ENCODE assay signal across 13 mouse cellular contexts in genomic region chr4:107856958-107857686, GRCm38 (mm10). TPM values are rescaled to one million over a fixed set of nuclear protein-coding genes. Genes with fewer than 3 reads are reported as not detected.
DNase-seq lines count a peak whose midpoint lies in the region; ATAC-seq and TF ChIP-seq lines count a peak whose summit lies in the region.
"Had no signal": no experiment of that assay in that cellular context is flagged by ENCODE, and none has a peak within 500 bp of the region (broad histone marks: within the 10 kb centered on the region; RNA-seq: fewer than 3 reads in every experiment).

No protein-coding gene starts in this region.

- H3K27me3 ChIP-seq in forebrain, postnatal 0 days (ENCODE audit: insufficient read depth, low read length) = no peaks in the 10 kb centered on the region
- H3K27me3 ChIP-seq in liver, postnatal 0 days (ENCODE audit: insufficient read depth, low read length) = no peaks in the 10 kb centered on the region
- H3K27me3 ChIP-seq: limb, embryonic 12.5 days; megakaryocyte, embryonic 14.5 days had no signal

- H3K36me3 ChIP-seq in forebrain, postnatal 0 days (ENCODE audit: insufficient read depth) = peaks cover 99% of the 10 kb centered on the region
- no peaks in the 10 kb centered on the region for H3K36me3 ChIP-seq in liver, postnatal 0 days (replicated peaks; ENCODE audit: insufficient read depth, low read length)
- H3K36me3 ChIP-seq: heart, embryonic 12.5 days had no signal

- H3K4me1 ChIP-seq in forebrain, postnatal 0 days (ENCODE audit: insufficient read depth) = no peaks in the 10 kb centered on the region
- H3K4me1 ChIP-seq in liver, postnatal 0 days (ENCODE audit: insufficient read depth) = no peaks in the 10 kb centered on the region
- H3K4me1 ChIP-seq: heart, embryonic 12.5 days; limb, embryonic 12.5 days had no signal

- TF ChIP-seq CTCF in left cerebral cortex, adult 2 months (IDR thresholded peaks at IDR 0.05) = peak; percentile 43
- TF ChIP-seq CTCF in forebrain, postnatal 0 days (IDR thresholded peaks at IDR 0.05; ENCODE audit: low read depth) = peak; percentile 47
- no peak for TF ChIP-seq CTCF in liver, postnatal 0 days (IDR thresholded peaks at IDR 0.05; ENCODE audit: low read depth)

- WGBS in forebrain, postnatal 0 days = 62% methylated on average over 11 of the region's 11 CpGs
- 79% methylated on average over 11 of the region's 11 CpGs for WGBS in liver, postnatal 0 days (ENCODE audit: insufficient replicate concordance)

- no peak overlapping the region for H3K4me3 ChIP-seq in left cerebral cortex, adult 2 months
- H3K4me3 ChIP-seq in forebrain, postnatal 0 days (ENCODE audit: low read depth, low read length) = no peak overlapping the region
- H3K4me3 ChIP-seq in liver, postnatal 0 days (ENCODE audit: low read depth, low read length) = no peak overlapping the region
- H3K4me3 ChIP-seq: gastrocnemius, adult 2 months; heart, embryonic 12.5 days; limb, embryonic 12.5 days; megakaryocyte, embryonic 14.5 days had no signal

- H3K9ac ChIP-seq in forebrain, postnatal 0 days = no peak overlapping the region
- H3K9ac ChIP-seq in liver, postnatal 0 days (replicated peaks) = no peak overlapping the region
- H3K9ac ChIP-seq: heart, embryonic 12.5 days; limb, embryonic 12.5 days; lung, embryonic 14.5 days had no signal

- no peak for DNase-seq in left cerebral cortex, adult 2 months (ENCODE audit: extremely low spot score in 1 of 2, low spot score in 2 of 2)
- DNase-seq in left cerebral cortex, postnatal 36 days (ENCODE audit: low spot score in 2 of 2) = no peak
- DNase-seq in brain, adult 2 months (ENCODE audit: low read depth, low spot score) = peak; percentile 91
- peak; percentile 39 for DNase-seq in cerebellum, adult 8-10 months
- DNase-seq in forebrain, postnatal 0 days = peak; percentile 57
- DNase-seq in adrenal gland, postnatal 36 days = no peak
- no peak for DNase-seq in liver, postnatal 0 days
- DNase-seq: adrenal gland, adult 8-10 months; gastrocnemius, adult 2 months; lung, embryonic 14.5 days had no signal

- peak; percentile 70 for ATAC-seq in forebrain, postnatal 0 days
- ATAC-seq in liver, postnatal 0 days = no peak

- no peak for TF ChIP-seq EP300 in liver, postnatal 0 days (IDR thresholded peaks at IDR 0.05; ENCODE audit: low read depth)

- intact Hi-C loops in left cerebral cortex, adult 2 months (cut with DNase I) = no loop called here
- intact Hi-C loops in left cerebral cortex, postnatal 36 days (cut with DNase I) = no loop called here

- no peak overlapping the region for H3K27ac ChIP-seq in left cerebral cortex, adult 2 months
- H3K27ac ChIP-seq in forebrain, postnatal 0 days (ENCODE audit: low read depth, low read length) = peak overlapping the region; percentile 21; the same call in 1 of the 2 replicates
- H3K27ac ChIP-seq in liver, postnatal 0 days (ENCODE audit: low read depth) = no peak overlapping the region
- H3K27ac ChIP-seq: gastrocnemius, adult 2 months; limb, embryonic 12.5 days had no signal

- no peak overlapping the region for H3K4me2 ChIP-seq in forebrain, postnatal 0 days (ENCODE audit: low read depth)
- H3K4me2 ChIP-seq in liver, postnatal 0 days (ENCODE audit: low read depth, low read length) = no peak overlapping the region
- H3K4me2 ChIP-seq: heart, embryonic 12.5 days; limb, embryonic 12.5 days; lung, embryonic 14.5 days had no signal

- no peaks in the 10 kb centered on the region for H3K9me3 ChIP-seq in forebrain, postnatal 0 days (ENCODE audit: low read length)
- H3K9me3 ChIP-seq in liver, postnatal 0 days (ENCODE audit: low read length) = no peaks in the 10 kb centered on the region
- H3K9me3 ChIP-seq: heart, embryonic 12.5 days; limb, embryonic 12.5 days; megakaryocyte, embryonic 14.5 days had no signal

RNA-seq across cellular contexts. Expression of gene Magoh, which starts 22.4 kb away (rescaled TPM):
- total RNA-seq in left cerebral cortex, adult 2 months (2021) = 10 to 100 TPM; 33.9 to 41.7 TPM
- 10 to 100 TPM; 35.2 to 43.4 TPM for total RNA-seq in left cerebral cortex, postnatal 36 days (2021)
- total RNA-seq in forebrain, postnatal 0 days (2014; rRNA removed) = 49.8 and 64.5 TPM in 2 replicates
- 138 and 180 TPM in 2 replicates for polyA plus RNA-seq in forebrain, postnatal 0 days (2015; fragmentation: Nextera tagmentation; extraction: Ambion mirVana)
- 10 to 100 TPM; 79.1 to 84.4 TPM for total RNA-seq in adrenal gland, postnatal 36 days (2021)
- 66.1 and 67.5 TPM in 2 replicates for polyA plus RNA-seq in liver, postnatal 0 days (2015; fragmentation: Nextera tagmentation; extraction: Ambion mirVana)

RNA-seq across cellular contexts. Expression of gene 0610037L13Rik, which starts 32.5 kb away (rescaled TPM):
- 10 to 100 TPM; 56.6 to 62.9 TPM for total RNA-seq in left cerebral cortex, adult 2 months (2021)
- 10 to 100 TPM; 57.2 to 58.9 TPM for total RNA-seq in left cerebral cortex, postnatal 36 days (2021)
- 63.7 and 75.6 TPM in 2 replicates for total RNA-seq in forebrain, postnatal 0 days (2014; rRNA removed)
- 102 and 110 TPM in 2 replicates for polyA plus RNA-seq in forebrain, postnatal 0 days (2015; fragmentation: Nextera tagmentation; extraction: Ambion mirVana)
- 10 to 100 TPM; 77.5 to 94.1 TPM for total RNA-seq in adrenal gland, postnatal 36 days (2021)
- polyA plus RNA-seq in liver, postnatal 0 days (2015; fragmentation: Nextera tagmentation; extraction: Ambion mirVana) = 44.4 and 45.8 TPM in 2 replicates

RNA-seq across cellular contexts. Expression of gene Lrp8, which starts 55.1 kb away (rescaled TPM):
- total RNA-seq in left cerebral cortex, adult 2 months (2021) = 100 to 1,000 TPM in 1 of 2 experiments, 10 to 100 TPM in 1; 93.2 to 123 TPM
- total RNA-seq in left cerebral cortex, postnatal 36 days (2021) = 100 to 1,000 TPM in 1 of 2 experiments, 10 to 100 TPM in 1; 74.7 to 112 TPM
- total RNA-seq in forebrain, postnatal 0 days (2014; rRNA removed) = 60.7 and 90.2 TPM in 2 replicates
- 21.9 and 38.3 TPM in 2 replicates for polyA plus RNA-seq in forebrain, postnatal 0 days (2015; fragmentation: Nextera tagmentation; extraction: Ambion mirVana)
- 10 to 100 TPM in 1 of 2 experiments, 1 to 10 TPM in 1; 7.2 to 12.3 TPM for total RNA-seq in adrenal gland, postnatal 36 days (2021)
- 0.61 and 0.63 TPM in 2 replicates for polyA plus RNA-seq in liver, postnatal 0 days (2015; fragmentation: Nextera tagmentation; extraction: Ambion mirVana)

Comparison
In these comparisons a context has a peak if more than half of its experiments do, and no peak if none do; other contexts are left out.
1. DNase-seq: peak in brain, adult 2 months (single experiment), cerebellum, adult 8-10 months (single experiment) and forebrain, postnatal 0 days (single experiment); none in left cerebral cortex, adult 2 months (0 of 2), left cerebral cortex, postnatal 36 days (0 of 2), adrenal gland, postnatal 36 days (0 of 2) and liver, postnatal 0 days (single experiment).